Mouse (Mus musculus) splenic B cell, adult 2 months (primary cell): Measurements from ENCODE around the gene Pex1.
"Not testable (repeated sequence)": the region's sequence is repeated elsewhere in the genome, so short reads cannot be mapped to it uniquely, and the experiment has no call there.

Source experiments
- DNase-seq: peaks from one replicate; pipeline ENCODE4 v3.0.0-alpha.2; 2011; ENCODE audit warnings: low read depth, low spot score
- H3K27me3 ChIP-seq: 2 replicates; pipeline ENCODE4 v1.6.1; 2012; ENCODE audit warnings: mild to moderate bottlenecking, low read length, moderate library complexity, mixed read lengths; ENCODE audit not compliant: control insufficient read depth, poor library complexity, insufficient read depth, severe bottlenecking
- H3K36me3 ChIP-seq: 2 replicates; pipeline ENCODE4 v1.6.1; 2012; ENCODE audit warnings: mild to moderate bottlenecking, low read length, moderate library complexity, mixed read lengths; ENCODE audit not compliant: control insufficient read depth, poor library complexity, insufficient read depth, severe bottlenecking

The Pex1 gene

DNA sequence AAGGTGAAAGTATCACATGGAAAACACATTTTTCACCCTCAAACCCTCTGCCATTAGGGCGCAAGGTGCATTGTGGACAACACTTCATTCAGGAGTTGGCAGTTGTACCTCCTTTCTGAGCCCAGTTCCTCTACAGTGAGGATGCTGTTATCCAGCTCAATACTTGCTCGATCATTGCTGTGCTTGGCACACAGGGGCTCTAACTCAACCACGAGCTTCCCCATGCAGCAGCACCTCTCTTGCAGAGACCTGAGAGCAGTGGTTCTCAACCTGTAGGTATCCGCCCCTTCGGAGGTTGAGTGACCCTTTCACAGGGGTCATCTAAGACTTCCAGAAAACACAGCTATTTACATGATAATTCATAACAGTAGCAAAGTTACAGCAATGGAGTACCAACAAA, 55.8 kb downstream of the Pex1 start:
- no peaks in the 10 kb centered on the region for H3K27me3 ChIP-seq
- no peak for DNase-seq
- no peaks in the 10 kb centered on the region for H3K36me3 ChIP-seq

DNA sequence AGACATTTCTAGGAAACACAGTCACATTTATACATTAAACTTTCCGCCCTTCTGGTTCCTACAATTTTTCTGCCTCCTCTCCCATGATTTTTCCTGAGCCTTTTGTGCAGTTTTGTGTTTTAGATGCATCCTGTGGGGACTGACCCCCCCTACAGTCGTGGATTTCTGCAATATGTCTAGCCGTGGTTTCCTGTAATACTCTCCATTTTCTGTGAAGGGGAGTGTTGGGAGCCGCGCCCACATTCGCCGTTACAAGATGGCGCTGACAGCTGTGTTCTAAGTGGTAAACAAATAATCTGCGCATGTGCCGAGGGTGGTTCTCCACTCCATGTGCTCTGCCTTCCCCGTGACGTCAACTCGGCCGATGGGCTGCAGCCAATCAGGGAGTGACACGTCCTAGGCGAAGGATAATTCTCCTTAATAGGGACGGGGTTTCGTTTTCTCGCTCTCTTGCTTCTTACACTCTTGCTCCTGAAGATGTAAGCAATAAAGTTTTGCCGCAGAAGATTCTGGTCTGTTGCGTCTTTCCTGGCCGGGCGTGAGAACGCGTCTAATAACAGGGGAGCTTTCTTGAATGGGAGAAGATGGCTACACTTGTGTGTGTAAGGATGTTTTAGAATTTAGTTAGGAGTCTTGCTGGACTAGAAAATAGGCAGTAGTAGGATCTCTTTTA, 57.2 kb downstream of the Pex1 start:
- not testable (repeated sequence) for H3K36me3 ChIP-seq, DNase-seq

DNA sequence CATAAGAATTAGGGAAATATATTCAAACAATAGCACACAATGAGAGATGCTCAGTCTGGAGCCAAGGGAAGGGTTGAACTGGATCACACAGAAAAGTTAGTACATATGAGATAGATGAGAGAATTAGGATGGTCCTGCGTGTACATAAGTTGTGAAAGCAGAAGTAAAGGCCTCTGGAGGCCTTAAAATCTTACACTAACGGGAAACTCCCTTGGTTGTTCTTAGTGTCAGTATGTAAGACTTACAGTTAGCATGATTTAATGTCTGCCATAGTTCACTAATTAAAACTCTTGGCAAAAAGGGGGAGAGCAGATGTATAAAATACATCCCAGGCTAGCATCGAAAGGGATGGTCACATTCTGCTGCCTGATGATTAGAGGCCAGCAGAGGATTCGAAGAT, 57.9 kb downstream of the Pex1 start:
- H3K36me3 ChIP-seq: no peaks in the 10 kb centered on the region
- peak; percentile 54 for DNase-seq
- no peaks in the 10 kb centered on the region for H3K27me3 ChIP-seq

More for the DNA sequence above, 57.2 kb downstream of the Pex1 start:
- H3K27me3 ChIP-seq: not testable (repeated sequence)

DNA sequence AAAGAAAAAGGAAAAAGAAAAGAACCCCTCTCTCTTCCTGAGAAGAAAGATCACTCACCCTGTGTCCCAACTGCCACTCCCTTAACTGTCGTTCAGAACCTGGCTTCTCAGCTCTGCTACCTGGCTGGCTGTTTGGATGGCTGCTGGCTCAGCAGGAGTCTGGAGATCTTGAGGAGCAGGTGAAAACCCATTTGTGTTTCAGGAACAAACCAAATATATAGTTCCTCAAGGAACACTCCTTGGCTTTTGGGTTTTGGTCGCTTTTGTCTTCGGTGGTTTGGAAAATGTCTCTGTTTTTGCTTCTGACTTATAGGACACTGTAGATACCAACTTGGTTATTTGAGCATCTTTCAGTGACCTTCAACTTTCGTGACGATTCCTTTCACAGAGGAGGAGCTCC, 61.2 kb downstream of the Pex1 start, which contains the start of gene Gatad1:
Gene Gatad1 (minus strand): TSS at position 101 of the 400 bp plus-strand sequence.
- Histone ChIP-seq H3K27me3 (no peaks in the 10 kb centered on the region; the same call in 1 of the 2 replicates), H3K36me3 (no peaks in the 10 kb centered on the region)
- DNase-seq: no peak

DNA sequence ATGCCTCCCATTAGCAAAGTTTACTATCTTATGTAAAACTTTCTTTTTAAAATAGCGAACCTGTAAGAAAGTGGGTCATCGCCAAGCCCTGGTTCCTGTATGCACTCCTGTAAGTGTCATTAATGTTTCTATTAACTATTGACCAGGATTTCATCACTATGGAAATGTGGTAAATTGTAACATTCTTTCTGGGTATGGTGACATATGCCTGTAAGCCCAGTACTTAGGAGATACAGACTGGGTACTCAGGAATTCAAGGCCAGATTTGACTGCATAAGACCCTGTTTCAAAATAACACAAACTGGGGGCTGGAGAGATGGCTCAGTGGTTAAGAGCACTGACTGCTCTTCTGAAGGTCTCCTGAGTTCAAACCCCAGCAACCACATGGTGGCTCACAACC, 69.4 kb downstream of the Pex1 start:
- Histone ChIP-seq H3K36me3 (no peaks in the 10 kb centered on the region), H3K27me3 (no peaks in the 10 kb centered on the region; the same call in 1 of the 2 replicates)
- DNase-seq: no peak

DNA sequence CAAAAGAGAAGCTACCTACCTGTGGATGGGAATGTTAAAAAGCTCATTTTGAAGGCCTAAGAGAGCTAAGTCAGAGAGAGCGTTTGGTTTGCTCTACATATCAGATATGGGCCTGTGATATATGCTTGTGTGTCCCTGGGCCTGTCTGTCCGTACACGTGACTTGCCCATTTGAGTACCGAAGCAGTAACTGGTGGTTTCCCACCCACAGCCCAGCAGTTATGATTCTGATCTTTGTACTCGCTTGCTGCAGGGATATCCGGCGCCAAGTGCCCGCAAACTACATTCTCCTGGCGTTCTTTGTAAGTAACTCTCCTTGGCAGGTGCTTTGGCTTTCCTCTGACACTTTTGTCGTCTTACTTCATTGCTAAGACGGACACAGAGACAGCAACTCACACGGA, 70.7 kb downstream of the Pex1 start:
- DNase-seq: no peak
- H3K27me3 ChIP-seq: no peaks in the 10 kb centered on the region

DNA sequence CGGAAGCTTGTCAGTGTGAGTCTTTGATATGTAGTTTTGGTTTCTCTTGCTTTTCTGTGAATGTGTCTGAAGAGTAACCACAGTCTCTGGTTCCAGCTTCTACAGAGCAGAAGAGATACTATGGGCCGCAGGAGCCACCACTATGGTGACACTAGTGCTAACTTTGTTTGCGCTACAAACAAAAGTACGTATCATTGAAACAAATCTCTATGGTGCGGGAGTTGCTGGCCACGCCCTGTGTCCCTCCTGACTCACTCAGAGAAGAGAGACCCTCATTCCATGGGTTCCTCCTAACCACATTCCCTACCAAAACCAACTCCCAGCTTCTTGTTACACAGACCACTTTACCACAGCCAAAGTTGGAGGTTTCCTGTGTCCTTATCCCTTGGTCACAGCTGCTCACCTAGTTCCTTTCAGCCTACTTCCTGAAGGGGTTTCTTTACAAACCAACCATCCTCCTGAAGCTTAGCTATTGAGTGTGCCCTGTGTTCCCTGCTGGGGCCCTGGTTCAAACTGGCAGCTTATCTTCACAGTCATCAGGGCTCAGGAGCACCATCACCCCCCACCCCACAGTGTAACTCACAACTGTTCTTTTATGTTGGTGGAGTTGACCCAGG, 74.2 kb downstream of the Pex1 start:
- Histone ChIP-seq H3K36me3 (no peaks in the 10 kb centered on the region), H3K27me3 (no peaks in the 10 kb centered on the region)
- DNase-seq: no peak

More for the DNA sequence above, 70.7 kb downstream of the Pex1 start:
- no peaks in the 10 kb centered on the region for H3K36me3 ChIP-seq
